Mouse (Mus musculus): ENCODE results near the gene Tbccd1.

DNA sequence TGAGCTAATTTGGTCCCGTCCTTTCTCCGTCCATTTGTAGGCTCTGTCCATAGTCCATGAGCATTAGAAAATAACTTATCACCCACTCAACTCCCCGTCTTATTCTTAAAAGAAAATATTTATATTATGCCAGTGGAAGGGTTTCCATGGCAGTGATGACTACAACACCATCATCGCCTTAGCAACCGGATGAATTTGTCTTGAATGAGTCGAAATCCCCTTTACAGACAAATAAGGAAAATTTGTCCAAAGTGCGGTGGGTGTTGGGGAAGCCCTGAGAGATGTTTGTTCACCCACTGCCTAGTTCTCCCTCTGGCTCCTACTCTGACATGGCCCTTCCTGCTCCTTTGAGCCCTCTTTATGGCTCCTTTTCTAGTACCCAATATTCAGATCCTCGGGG, 88.8 kb downstream of the Tbccd1 start:
- no peak for TF ChIP-seq CTCF (IDR thresholded peaks at IDR 0.05; ENCODE audit: insufficient read depth, low read depth, low read length)
- TF ChIP-seq POLR2A (IDR thresholded peaks at IDR 0.05; ENCODE audit: insufficient read depth, low read depth, low read length), result no peak

All from olfactory bulb, adult 2 months (tissue).